ENCODE assay signal across 19 mouse cellular contexts in the genomic region with DNA sequence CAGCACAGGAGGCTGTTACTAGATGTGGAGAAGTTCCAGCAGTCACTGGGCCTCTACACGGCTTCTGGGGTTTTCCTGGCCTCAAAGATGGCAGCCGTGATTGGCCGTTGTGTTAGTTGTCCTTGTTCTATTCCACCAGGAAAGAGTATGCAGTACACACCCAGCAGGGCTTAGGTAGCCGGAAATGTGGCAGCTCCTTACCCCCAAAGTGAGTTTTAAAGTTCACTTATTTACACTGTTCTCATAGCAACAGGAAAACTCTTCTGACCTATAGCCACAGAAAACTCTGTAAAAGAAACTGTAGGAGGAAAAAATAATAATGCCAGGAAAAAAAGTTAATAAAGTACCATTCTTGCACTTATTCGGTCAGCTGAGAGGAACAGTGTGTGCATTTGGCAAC.
"Had no signal": no experiment of that assay in that cellular context is flagged by ENCODE, and none has a peak within 500 bp of the region (broad histone marks: within the 10 kb centered on the region; RNA-seq: fewer than 3 reads in every experiment).

No protein-coding gene starts in this region.

- H3K4me2 ChIP-seq: lung, embryonic 14.5 days; midbrain, embryonic 12.5 days; neural tube, embryonic 13.5 days; neural tube, embryonic 15.5 days had no signal

- DNase-seq: lung, adult 18-20 months; lung, embryonic 14.5 days; lung, postnatal 4 days; midbrain, embryonic 14.5 days; retina, postnatal 1 day; right cerebral cortex, adult 18-20 months; right cerebral cortex, postnatal 25 days; right cerebral cortex, postnatal 4 days; spleen, adult 18-20 months; thymus, adult 18-20 months; thymus, postnatal 14 days; thymus, postnatal 36 days had no signal

- H3K27ac ChIP-seq: liver, embryonic 14.5 days; midbrain, embryonic 10.5 days; midbrain, embryonic 12.5 days; neural tube, embryonic 13.5 days; neural tube, embryonic 15.5 days had no signal

- H3K9ac ChIP-seq: liver, embryonic 14.5 days; lung, embryonic 14.5 days; midbrain, embryonic 12.5 days; neural tube, embryonic 13.5 days; neural tube, embryonic 15.5 days had no signal

- H3K9me3 ChIP-seq: midbrain, embryonic 10.5 days; midbrain, embryonic 12.5 days; neural tube, embryonic 13.5 days; neural tube, embryonic 15.5 days had no signal

- H3K36me3 ChIP-seq: midbrain, embryonic 10.5 days; midbrain, embryonic 12.5 days; neural tube, embryonic 13.5 days; neural tube, embryonic 15.5 days had no signal

- ATAC-seq: midbrain, embryonic 16.5 days had no signal

- H3K4me3 ChIP-seq: midbrain, embryonic 10.5 days; midbrain, embryonic 12.5 days; myocyte; neural tube, embryonic 13.5 days; neural tube, embryonic 15.5 days had no signal

- H3K27me3 ChIP-seq: midbrain, embryonic 12.5 days; neural tube, embryonic 13.5 days; neural tube, embryonic 15.5 days had no signal

- H3K4me1 ChIP-seq: midbrain, embryonic 10.5 days; midbrain, embryonic 12.5 days; neural tube, embryonic 13.5 days; neural tube, embryonic 15.5 days had no signal
